Mouse (Mus musculus) thymus, adult 2 months (tissue): ENCODE results near the gene Stk11ip.

Experiments
- CTCF ChIP-seq: fragments of 200-500 bp; IDR thresholded peaks from 2 replicates; pipeline ENCODE4 v1.5.1; 2012; ENCODE audit warnings: mild to moderate bottlenecking, control low read depth, low read length, moderate library complexity, borderline replicate concordance; ENCODE audit not compliant: control insufficient read depth, poor library complexity, insufficient read depth; ENCODE audit errors: extremely low read depth
- POLR2A ChIP-seq: fragments of 200-500 bp; IDR thresholded peaks from 2 replicates; pipeline ENCODE4 v1.6.1; 2012; ENCODE audit warnings: mild to moderate bottlenecking, low read length, control low read depth, moderate library complexity; ENCODE audit not compliant: control insufficient read depth, poor library complexity, insufficient read depth; ENCODE audit errors: extremely low read depth

- no peak for TF ChIP-seq CTCF
- no peak for TF ChIP-seq POLR2A
Measured at GRCm38 (mm10) chr1:75560206-75560913, 39.0 kb downstream of the Stk11ip start.
